Mouse (Mus musculus): ENCODE data around the gene Ppfia4. TPM values are rescaled to one million over a fixed set of nuclear protein-coding genes. Genes with fewer than 3 reads are reported as not detected.

The Ppfia4 gene
- 14.1 and 35.3 TPM in 2 replicates for total RNA-seq (2012; rRNA removed)

- Histone ChIP-seq H3K36me3 (ENCODE audit: control insufficient read depth, insufficient read depth, low read length, poor library complexity, severe bottlenecking) (no peaks in the 10 kb centered on the region), H3K27ac (ENCODE audit: insufficient read depth, low read depth, low read length, poor library complexity, severe bottlenecking) (no peak within 1 kb of the TSS), H3K9ac (ENCODE audit: insufficient read depth, low read depth, low read length, poor library complexity, severe bottlenecking) (no peak within 1 kb of the TSS; the same call in 1 of the 2 replicates), H3K9me3 (ENCODE audit: control insufficient read depth, insufficient read depth, low read depth, low read length) (no peaks in the 10 kb centered on the region), H3K4me3 (ENCODE audit: insufficient read depth in 1 of 2, low read depth in 1 of 2, low read length in 2 of 2, poor library complexity in 1 of 2, severe bottlenecking in 1 of 2) (no peak within 1 kb of the TSS), H3K4me1 (ENCODE audit: control insufficient read depth in 2 of 2, insufficient read depth in 2 of 2, low read length in 2 of 2, poor library complexity in 1 of 2) (peaks cover 2 to 13% of the 10 kb centered on the region in 2 experiments; a peak in 1 of 4 replicates)
- TF ChIP-seq HCFC1 (IDR thresholded peaks at IDR 0.05; ENCODE audit: borderline replicate concordance, insufficient read depth, low read length) (no peak), ZNF384 (IDR thresholded peaks at IDR 0.05; ENCODE audit: low read depth, low read length) (no peak), ZC3H11A (IDR thresholded peaks at IDR 0.05; ENCODE audit: borderline replicate concordance, low read depth, low read length) (no peak), CHD2 (IDR thresholded peaks at IDR 0.05; ENCODE audit: low read depth, low read length) (no peak), MAFK (IDR thresholded peaks at IDR 0.05; ENCODE audit: insufficient read depth, low read depth, low read length) (no peak)
- no peak for DNase-seq (ENCODE audit: low read depth, low spot score)
- in situ Hi-C loops (cut with MboI; ENCODE audit: low sequenced_read_pairs in 2 of 2, unreplicated experiment in 2 of 2) = loop anchor here in 1 of 2 experiments (5.0 kb wide), 1 partner anchor 181 kb away; no protein-coding TSS in a partner anchor
Observed at GRCm38 (mm10) chr1:134332770-134333271, at the start of gene Ppfia4. Gene Ppfia4 (minus strand): TSS chr1:134332928.

- Histone ChIP-seq H3K9me3 (ENCODE audit: control insufficient read depth, insufficient read depth, low read depth, low read length) (no peaks in the 10 kb centered on the region), H3K4me1 (ENCODE audit: control insufficient read depth in 2 of 2, insufficient read depth in 2 of 2, low read length in 2 of 2, poor library complexity in 1 of 2) (peaks cover 4 to 5% of the 10 kb centered on the region in 2 experiments; a peak in 3 of 4 replicates), H3K4me3 (ENCODE audit: insufficient read depth in 1 of 2, low read depth in 1 of 2, low read length in 2 of 2, poor library complexity in 1 of 2, severe bottlenecking in 1 of 2) (peak overlapping the region; percentile 52 to 54), H3K27ac (ENCODE audit: insufficient read depth, low read depth, low read length, poor library complexity, severe bottlenecking) (peak overlapping the region; percentile 52), H3K36me3 (ENCODE audit: control insufficient read depth, insufficient read depth, low read length, poor library complexity, severe bottlenecking) (no peaks in the 10 kb centered on the region), H3K9ac (ENCODE audit: insufficient read depth, low read depth, low read length, poor library complexity, severe bottlenecking) (peak overlapping the region; percentile 58; the same call in 1 of the 2 replicates)
- peak; percentile 62 for DNase-seq (ENCODE audit: low read depth, low spot score)
- TF ChIP-seq ZNF384 (IDR thresholded peaks at IDR 0.05; ENCODE audit: low read depth, low read length) (no peak), CHD2 (IDR thresholded peaks at IDR 0.05; ENCODE audit: low read depth, low read length) (no peak), ZC3H11A (IDR thresholded peaks at IDR 0.05; ENCODE audit: borderline replicate concordance, low read depth, low read length) (no peak), HCFC1 (IDR thresholded peaks at IDR 0.05; ENCODE audit: borderline replicate concordance, insufficient read depth, low read length) (no peak), MAFK (IDR thresholded peaks at IDR 0.05; ENCODE audit: insufficient read depth, low read depth, low read length) (no peak)
- in situ Hi-C loops (cut with MboI; ENCODE audit: low sequenced_read_pairs in 2 of 2, unreplicated experiment in 2 of 2) = no loop called here
Observed at GRCm38 (mm10) chr1:134381795-134382625, 49.3 kb upstream of the Ppfia4 start.

GRCm38 (mm10) chr1:134381051-134381450 lies 48.3 kb upstream of the Ppfia4 start:
- Histone ChIP-seq H3K4me3 (ENCODE audit: insufficient read depth in 1 of 2, low read depth in 1 of 2, low read length in 2 of 2, poor library complexity in 1 of 2, severe bottlenecking in 1 of 2) (no peak overlapping the region), H3K9ac (ENCODE audit: insufficient read depth, low read depth, low read length, poor library complexity, severe bottlenecking) (no peak overlapping the region), H3K36me3 (ENCODE audit: control insufficient read depth, insufficient read depth, low read length, poor library complexity, severe bottlenecking) (no peaks in the 10 kb centered on the region), H3K9me3 (ENCODE audit: control insufficient read depth, insufficient read depth, low read depth, low read length) (no peaks in the 10 kb centered on the region), H3K27ac (ENCODE audit: insufficient read depth, low read depth, low read length, poor library complexity, severe bottlenecking) (no peak overlapping the region), H3K4me1 (ENCODE audit: control insufficient read depth in 2 of 2, insufficient read depth in 2 of 2, low read length in 2 of 2, poor library complexity in 1 of 2) (peaks cover 4 to 5% of the 10 kb centered on the region in 2 experiments; a peak in 3 of 4 replicates)
- TF ChIP-seq MAFK (IDR thresholded peaks at IDR 0.05; ENCODE audit: insufficient read depth, low read depth, low read length) = no peak
- no peak for TF ChIP-seq ZC3H11A (IDR thresholded peaks at IDR 0.05; ENCODE audit: borderline replicate concordance, low read depth, low read length)
- no peak for TF ChIP-seq HCFC1 (IDR thresholded peaks at IDR 0.05; ENCODE audit: borderline replicate concordance, insufficient read depth, low read length)
- in situ Hi-C loops (cut with MboI; ENCODE audit: low sequenced_read_pairs in 2 of 2, unreplicated experiment in 2 of 2) = no loop called here
- DNase-seq (ENCODE audit: low read depth, low spot score) = no peak

- TF ChIP-seq HCFC1 (IDR thresholded peaks at IDR 0.05; ENCODE audit: borderline replicate concordance, insufficient read depth, low read length) = no peak
- no peak for TF ChIP-seq ZC3H11A (IDR thresholded peaks at IDR 0.05; ENCODE audit: borderline replicate concordance, low read depth, low read length)
- TF ChIP-seq CHD2 (IDR thresholded peaks at IDR 0.05; ENCODE audit: low read depth, low read length) = no peak
- no peak for TF ChIP-seq MAFK (IDR thresholded peaks at IDR 0.05; ENCODE audit: insufficient read depth, low read depth, low read length)
- no peak for TF ChIP-seq ZNF384 (IDR thresholded peaks at IDR 0.05; ENCODE audit: low read depth, low read length)
- Histone ChIP-seq H3K4me3 (ENCODE audit: insufficient read depth in 1 of 2, low read depth in 1 of 2, low read length in 2 of 2, poor library complexity in 1 of 2, severe bottlenecking in 1 of 2) (no peak overlapping the region), H3K4me1 (ENCODE audit: control insufficient read depth in 2 of 2, insufficient read depth in 2 of 2, low read length in 2 of 2, poor library complexity in 1 of 2) (no peaks in the 10 kb centered on the region), H3K27ac (ENCODE audit: insufficient read depth, low read depth, low read length, poor library complexity, severe bottlenecking) (no peak overlapping the region), H3K9ac (ENCODE audit: insufficient read depth, low read depth, low read length, poor library complexity, severe bottlenecking) (no peak overlapping the region), H3K9me3 (ENCODE audit: control insufficient read depth, insufficient read depth, low read depth, low read length) (peaks cover 2% of the 10 kb centered on the region; the same call in 1 of the 2 replicates), H3K36me3 (ENCODE audit: control insufficient read depth, insufficient read depth, low read length, poor library complexity, severe bottlenecking) (no peaks in the 10 kb centered on the region)
- no peak for DNase-seq (ENCODE audit: low read depth, low spot score)
- in situ Hi-C loops (cut with MboI; ENCODE audit: low sequenced_read_pairs in 2 of 2, unreplicated experiment in 2 of 2) = no loop called here
Observed at GRCm38 (mm10) chr1:134374124-134374523, 41.4 kb upstream of the Ppfia4 start.

Data from ES-E14 (cell line).